Mouse (Mus musculus): ENCODE measurements around the gene Thg1l. TPM values are rescaled to one million over a fixed set of nuclear protein-coding genes. Genes with fewer than 3 reads are reported as not detected.

Thg1l gene
- polyA plus RNA-seq, 1 experiment from 2014 or later: 9.3 TPM

DNA sequence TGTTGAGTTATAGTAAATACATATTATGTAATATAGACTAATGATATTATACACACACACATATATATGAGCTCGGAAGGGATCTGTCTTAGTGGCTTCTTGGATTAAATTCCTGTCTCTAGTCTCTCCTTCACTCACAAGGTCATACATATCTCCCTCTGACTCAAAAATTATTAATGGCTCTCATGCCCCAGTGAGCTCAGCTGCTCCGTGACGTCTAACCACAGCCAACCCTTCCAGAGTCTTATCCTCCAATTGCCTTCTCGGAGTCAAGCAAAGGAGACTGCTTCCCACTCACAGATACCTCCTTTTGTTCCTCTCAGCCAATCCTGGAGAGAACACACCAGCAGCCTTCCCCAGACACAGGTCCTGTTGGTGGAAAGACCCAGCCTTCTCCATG is 36.5 kb downstream of the Thg1l start:
- Histone ChIP-seq H3K4me2 (ENCODE audit: low read length) (no peak overlapping the region), H3K27me3 (ENCODE audit: control insufficient read depth, insufficient read depth, low read depth, low read length) (no peaks in the 10 kb centered on the region), H3K27ac (ENCODE audit: low read length) (no peak overlapping the region), H3K9ac (ENCODE audit: low read depth, low read length) (no peak overlapping the region), H3K9me3 (replicated peaks; ENCODE audit: control insufficient read depth, low read length, poor library complexity, severe bottlenecking) (no peaks in the 10 kb centered on the region), H3K4me1 (ENCODE audit: control insufficient read depth, insufficient read depth, low read length) (peaks cover 10% of the 10 kb centered on the region), H3K4me3 (ENCODE audit: low read depth, low read length) (no peak overlapping the region), H3K36me3 (ENCODE audit: control insufficient read depth, insufficient read depth, low read length) (no peaks in the 10 kb centered on the region)
- 67% methylated on average over 4 of the region's 4 CpGs for WGBS
- no peak for ATAC-seq

DNA sequence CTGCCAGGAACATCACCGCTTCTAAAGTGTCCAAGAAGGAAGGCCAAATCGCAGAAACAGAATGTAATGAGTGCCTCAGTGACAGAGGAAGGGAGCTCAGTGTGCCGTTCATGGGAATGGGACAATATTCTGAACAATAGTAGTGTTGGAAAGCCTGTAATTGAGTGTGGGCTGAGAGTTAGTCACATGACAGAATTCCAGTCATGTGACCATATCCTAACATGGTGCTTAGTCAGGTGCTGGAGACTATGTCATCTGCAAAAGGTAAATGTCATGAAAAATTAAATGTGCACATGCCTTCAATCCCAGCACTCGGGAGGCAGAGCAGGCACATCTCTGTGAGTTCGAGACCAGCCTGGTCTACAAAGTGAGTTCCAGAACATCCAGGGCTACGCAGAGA is 37.3 kb downstream of the Thg1l start:
- Histone ChIP-seq H3K4me3 (ENCODE audit: low read depth, low read length) (no peak overlapping the region), H3K4me1 (ENCODE audit: control insufficient read depth, insufficient read depth, low read length) (peaks cover 10% of the 10 kb centered on the region), H3K27me3 (ENCODE audit: control insufficient read depth, insufficient read depth, low read depth, low read length) (no peaks in the 10 kb centered on the region), H3K4me2 (ENCODE audit: low read length) (no peak overlapping the region), H3K36me3 (ENCODE audit: control insufficient read depth, insufficient read depth, low read length) (no peaks in the 10 kb centered on the region), H3K9me3 (replicated peaks; ENCODE audit: control insufficient read depth, low read length, poor library complexity, severe bottlenecking) (no peaks in the 10 kb centered on the region), H3K27ac (ENCODE audit: low read length) (no peak overlapping the region), H3K9ac (ENCODE audit: low read depth, low read length) (no peak overlapping the region)
- 95% methylated on average over 6 of the region's 6 CpGs for WGBS
- ATAC-seq: no peak

- Histone ChIP-seq H3K27me3 (ENCODE audit: control insufficient read depth, insufficient read depth, low read depth, low read length) (no peaks in the 10 kb centered on the region), H3K27ac (ENCODE audit: low read length) (no peak overlapping the region), H3K4me2 (ENCODE audit: low read length) (no peak overlapping the region), H3K9me3 (replicated peaks; ENCODE audit: control insufficient read depth, low read length, poor library complexity, severe bottlenecking) (no peaks in the 10 kb centered on the region), H3K4me3 (ENCODE audit: low read depth, low read length) (no peak overlapping the region), H3K9ac (ENCODE audit: low read depth, low read length) (no peak overlapping the region), H3K36me3 (ENCODE audit: control insufficient read depth, insufficient read depth, low read length) (peaks cover 2% of the 10 kb centered on the region; the same call in 1 of the 2 replicates), H3K4me1 (ENCODE audit: control insufficient read depth, insufficient read depth, low read length) (peaks cover 3% of the 10 kb centered on the region; the same call in 1 of the 2 replicates)
- ATAC-seq: no peak
- WGBS: 93% methylated on average over 10 of the region's 10 CpGs
Observed at GRCm38 (mm10) chr11:45916196-45916595, 39.1 kb downstream of the Thg1l start.

- Histone ChIP-seq H3K9ac (ENCODE audit: low read depth, low read length) (no peak overlapping the region), H3K27ac (ENCODE audit: low read length) (no peak overlapping the region), H3K27me3 (ENCODE audit: control insufficient read depth, insufficient read depth, low read depth, low read length) (no peaks in the 10 kb centered on the region), H3K4me1 (ENCODE audit: control insufficient read depth, insufficient read depth, low read length) (no peaks in the 10 kb centered on the region), H3K4me3 (ENCODE audit: low read depth, low read length) (no peak overlapping the region), H3K4me2 (ENCODE audit: low read length) (no peak overlapping the region), H3K9me3 (replicated peaks; ENCODE audit: control insufficient read depth, low read length, poor library complexity, severe bottlenecking) (no peaks in the 10 kb centered on the region), H3K36me3 (ENCODE audit: control insufficient read depth, insufficient read depth, low read length) (peaks cover 21% of the 10 kb centered on the region)
- 75% methylated on average over 5 of the region's 5 CpGs for WGBS
- ATAC-seq: no peak
Observed at GRCm38 (mm10) chr11:45910701-45911100, 44.6 kb downstream of the Thg1l start.

DNA sequence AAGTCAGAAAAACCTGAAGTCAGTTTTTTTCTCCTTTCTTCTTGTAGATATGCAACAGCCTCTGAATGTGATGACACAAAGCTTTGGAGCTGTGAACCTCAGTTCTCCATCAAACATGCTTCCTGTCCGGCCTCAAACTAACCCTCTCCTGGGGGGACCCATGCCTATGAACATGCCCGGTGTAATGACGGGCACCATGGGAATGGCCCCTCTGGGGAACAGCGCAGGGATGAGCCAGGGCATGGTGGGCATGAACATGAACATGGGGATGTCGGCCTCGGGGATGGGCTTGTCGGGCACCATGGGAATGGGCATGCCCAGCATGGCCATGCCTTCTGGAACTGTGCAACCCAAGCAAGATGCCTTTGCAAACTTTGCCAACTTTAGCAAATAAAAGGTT is 46.4 kb downstream of the Thg1l start:
- ATAC-seq: no peak
- H3K27me3 ChIP-seq (ENCODE audit: control insufficient read depth, insufficient read depth, low read depth, low read length): no peaks in the 10 kb centered on the region
- no peak overlapping the region for H3K4me3 ChIP-seq (ENCODE audit: low read depth, low read length)
- no peaks in the 10 kb centered on the region for H3K4me1 ChIP-seq (ENCODE audit: control insufficient read depth, insufficient read depth, low read length)
- H3K4me2 ChIP-seq (ENCODE audit: low read length): no peak overlapping the region
- H3K36me3 ChIP-seq (ENCODE audit: control insufficient read depth, insufficient read depth, low read length): peaks cover 23% of the 10 kb centered on the region
- WGBS: 94% methylated on average over 7 of the region's 7 CpGs
- no peaks in the 10 kb centered on the region for H3K9me3 ChIP-seq (replicated peaks; ENCODE audit: control insufficient read depth, low read length, poor library complexity, severe bottlenecking)
- no peak overlapping the region for H3K27ac ChIP-seq (ENCODE audit: low read length)
- no peak overlapping the region for H3K9ac ChIP-seq (ENCODE audit: low read depth, low read length)

DNA sequence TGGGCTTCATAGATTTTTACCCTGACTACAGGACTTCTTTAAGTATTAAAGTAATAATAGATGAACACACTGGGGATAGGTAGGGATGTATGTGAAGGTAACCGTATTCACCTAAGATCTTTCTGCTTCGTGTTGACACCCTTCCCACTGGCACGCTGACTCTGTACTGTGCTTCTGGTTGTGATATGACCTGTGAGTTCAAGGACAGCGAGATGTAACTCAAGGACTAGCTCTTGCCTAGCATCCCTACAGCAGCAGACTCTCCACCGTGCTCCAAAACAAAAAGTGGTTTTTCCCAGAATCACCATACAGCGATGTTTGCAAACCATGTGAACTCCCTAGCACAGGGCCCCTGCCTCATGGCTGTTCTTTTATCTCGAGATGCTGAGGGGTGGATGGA is 47.2 kb downstream of the Thg1l start:
- peaks cover 23% of the 10 kb centered on the region for H3K36me3 ChIP-seq (ENCODE audit: control insufficient read depth, insufficient read depth, low read length)
- 95% methylated on average over 7 of the region's 7 CpGs for WGBS

GRCm38 (mm10) chr11:45907301-45907700 is 48.0 kb downstream of the Thg1l start:
- Histone ChIP-seq H3K4me2 (ENCODE audit: low read length) (no peak overlapping the region), H3K4me3 (ENCODE audit: low read depth, low read length) (no peak overlapping the region), H3K9me3 (replicated peaks; ENCODE audit: control insufficient read depth, low read length, poor library complexity, severe bottlenecking) (no peaks in the 10 kb centered on the region), H3K27me3 (ENCODE audit: control insufficient read depth, insufficient read depth, low read depth, low read length) (no peaks in the 10 kb centered on the region), H3K4me1 (ENCODE audit: control insufficient read depth, insufficient read depth, low read length) (no peaks in the 10 kb centered on the region), H3K9ac (ENCODE audit: low read depth, low read length) (no peak overlapping the region), H3K36me3 (ENCODE audit: control insufficient read depth, insufficient read depth, low read length) (peaks cover 23% of the 10 kb centered on the region), H3K27ac (ENCODE audit: low read length) (no peak overlapping the region)
- ATAC-seq: no peak
- 92% methylated on average over 5 of the region's 5 CpGs for WGBS

More for the DNA sequence above, 47.2 kb downstream of the Thg1l start:
- H3K4me2 ChIP-seq (ENCODE audit: low read length): no peak overlapping the region
- ATAC-seq: no peak
- no peaks in the 10 kb centered on the region for H3K9me3 ChIP-seq (replicated peaks; ENCODE audit: control insufficient read depth, low read length, poor library complexity, severe bottlenecking)
- no peak overlapping the region for H3K9ac ChIP-seq (ENCODE audit: low read depth, low read length)
- no peaks in the 10 kb centered on the region for H3K4me1 ChIP-seq (ENCODE audit: control insufficient read depth, insufficient read depth, low read length)
- H3K27ac ChIP-seq (ENCODE audit: low read length): no peak overlapping the region
- no peaks in the 10 kb centered on the region for H3K27me3 ChIP-seq (ENCODE audit: control insufficient read depth, insufficient read depth, low read depth, low read length)
- H3K4me3 ChIP-seq (ENCODE audit: low read depth, low read length): no peak overlapping the region

DNA sequence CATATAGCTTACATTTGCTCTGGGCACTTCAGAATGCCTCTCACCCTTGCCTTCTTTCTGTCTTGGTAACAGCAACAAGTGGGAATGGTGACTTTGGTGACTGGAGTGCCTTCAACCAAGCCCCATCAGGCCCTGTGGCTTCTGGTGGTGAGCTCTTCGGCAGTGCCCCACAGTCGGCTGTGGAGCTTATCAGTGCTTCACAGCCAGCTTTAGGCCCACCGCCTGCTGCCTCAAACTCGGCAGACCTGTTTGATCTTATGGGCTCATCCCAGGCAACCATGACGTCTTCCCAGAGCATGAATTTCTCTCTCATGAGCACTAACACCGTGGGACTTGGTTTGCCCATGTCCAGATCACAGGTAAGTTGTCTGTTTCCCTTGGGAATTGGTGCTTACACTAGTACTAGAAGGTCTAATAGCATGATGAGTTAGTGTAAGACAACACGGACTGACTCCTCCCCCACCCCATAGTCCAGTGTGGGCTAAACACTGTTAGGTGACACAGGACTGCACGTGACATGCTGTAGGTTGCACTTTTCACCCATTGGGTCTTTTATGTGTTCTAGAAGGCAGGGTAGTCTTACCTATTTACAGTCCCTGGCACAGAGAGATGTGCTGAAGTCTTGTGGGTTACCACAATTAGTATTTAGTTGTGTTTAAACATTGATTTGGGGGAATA is 49.0 kb downstream of the Thg1l start:
- WGBS: 88% methylated on average over 8 of the region's 8 CpGs
- Histone ChIP-seq H3K4me1 (ENCODE audit: control insufficient read depth, insufficient read depth, low read length) (no peaks in the 10 kb centered on the region), H3K4me2 (ENCODE audit: low read length) (no peak overlapping the region), H3K9ac (ENCODE audit: low read depth, low read length) (no peak overlapping the region), H3K4me3 (ENCODE audit: low read depth, low read length) (no peak overlapping the region), H3K27ac (ENCODE audit: low read length) (no peak overlapping the region), H3K36me3 (ENCODE audit: control insufficient read depth, insufficient read depth, low read length) (peaks cover 21% of the 10 kb centered on the region), H3K9me3 (replicated peaks; ENCODE audit: control insufficient read depth, low read length, poor library complexity, severe bottlenecking) (no peaks in the 10 kb centered on the region), H3K27me3 (ENCODE audit: control insufficient read depth, insufficient read depth, low read depth, low read length) (no peaks in the 10 kb centered on the region)
- ATAC-seq: no peak

- Histone ChIP-seq H3K27ac (ENCODE audit: low read length) (no peak overlapping the region), H3K9me3 (replicated peaks; ENCODE audit: control insufficient read depth, low read length, poor library complexity, severe bottlenecking) (no peaks in the 10 kb centered on the region), H3K27me3 (ENCODE audit: control insufficient read depth, insufficient read depth, low read depth, low read length) (no peaks in the 10 kb centered on the region), H3K4me2 (ENCODE audit: low read length) (no peak overlapping the region), H3K9ac (ENCODE audit: low read depth, low read length) (no peak overlapping the region), H3K36me3 (ENCODE audit: control insufficient read depth, insufficient read depth, low read length) (no peaks in the 10 kb centered on the region), H3K4me1 (ENCODE audit: control insufficient read depth, insufficient read depth, low read length) (0 out of 2 replicates have a peak, but pooled peaks cover 4% of the 10 kb centered on the region), H3K4me3 (ENCODE audit: low read depth, low read length) (no peak overlapping the region)
- no peak for ATAC-seq
- 68% methylated on average over 11 of the region's 11 CpGs for WGBS
Observed at GRCm38 (mm10) chr11:45900233-45901015, 54.9 kb downstream of the Thg1l start.

Data from midbrain, embryonic 16.5 days (tissue).